Mouse (Mus musculus) cerebellum, adult 2 months (tissue): Measurements from ENCODE around the gene 2200002D01Rik.

ENCODE experiments used
- CTCF ChIP-seq: fragments of 200-500 bp; IDR thresholded peaks from 2 replicates; pipeline ENCODE4 v1.5.1; 2011; ENCODE audit warnings: low read depth, mild to moderate bottlenecking, control low read depth, low read length, moderate library complexity, borderline replicate concordance; ENCODE audit not compliant: insufficient read depth
- POLR2A ChIP-seq: fragments of 200-500 bp; IDR thresholded peaks from 2 replicates; pipeline ENCODE4 v1.6.1; 2011; ENCODE audit warnings: low read length, control low read depth, borderline replicate concordance; ENCODE audit not compliant: insufficient read depth

DNA sequence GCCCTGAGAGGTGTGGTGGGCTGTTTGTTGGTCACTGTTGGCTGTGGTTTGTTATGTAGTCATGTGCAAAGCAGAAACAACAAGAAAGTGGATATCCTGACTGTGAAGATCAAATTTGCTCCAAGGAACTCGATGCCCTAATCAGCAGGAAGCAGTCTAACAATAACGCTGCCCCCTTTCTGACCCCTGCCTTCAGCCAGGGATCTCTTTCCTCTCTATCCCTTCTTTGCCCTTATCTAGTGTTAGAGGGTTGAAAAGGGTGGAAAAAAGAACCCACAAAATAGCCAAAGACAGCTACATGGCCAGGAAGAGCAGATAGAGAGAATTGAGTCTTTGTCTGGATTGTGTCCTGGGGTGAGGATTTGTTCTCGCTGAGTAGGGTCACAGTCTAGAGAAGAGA lies 17.7 kb downstream of the 2200002D01Rik start:
- no peak for TF ChIP-seq POLR2A
- no peak for TF ChIP-seq CTCF
